Mouse (Mus musculus): Measurements from ENCODE around the gene Slc25a21. TPM values are rescaled to one million over a fixed set of nuclear protein-coding genes. Genes with fewer than 3 reads are reported as not detected.

Slc25a21 gene
- polyA plus RNA-seq, 1 experiment from 2014 or later = 0.59 TPM

GRCm38 (mm10) chr12:56975256-56975655, 222.0 kb downstream of the Slc25a21 start:
- H3K4me3 ChIP-seq = no peak overlapping the region
- H3K36me3 ChIP-seq = no peaks in the 10 kb centered on the region
- H3K4me2 ChIP-seq (replicated peaks) = no peak overlapping the region
- no peak overlapping the region for H3K27ac ChIP-seq
- no peaks in the 10 kb centered on the region for H3K9me3 ChIP-seq
- H3K4me1 ChIP-seq = peaks cover 8% of the 10 kb centered on the region; the same call in 1 of the 2 replicates
- 79% methylated on average over 6 of the region's 6 CpGs for WGBS
- peaks cover 7% of the 10 kb centered on the region for H3K27me3 ChIP-seq
- no peak for ATAC-seq (ENCODE audit: low FRiP score, low read depth)
- H3K9ac ChIP-seq = no peak overlapping the region

- Histone ChIP-seq H3K9me3 (peaks cover 5% of the 10 kb centered on the region; the same call in 1 of the 2 replicates), H3K4me2 (replicated peaks) (no peak overlapping the region), H3K36me3 (no peaks in the 10 kb centered on the region), H3K4me1 (peaks cover 11% of the 10 kb centered on the region), H3K27ac (no peak overlapping the region), H3K4me3 (no peak overlapping the region), H3K27me3 (no peaks in the 10 kb centered on the region), H3K9ac (no peak overlapping the region)
- 19% methylated on average over 4 of the region's 4 CpGs for WGBS
- ATAC-seq (ENCODE audit: low FRiP score, low read depth) = no peak
These were observed 234.0 kb downstream of the Slc25a21 start for GRCm38 (mm10) chr12:56963236-56963635.

- WGBS = 22% methylated on average over 9 of the region's 9 CpGs
- peak overlapping the region; percentile 51 for H3K4me2 ChIP-seq (replicated peaks)
- H3K27ac ChIP-seq = no peak overlapping the region
- ATAC-seq (ENCODE audit: low FRiP score, low read depth) = peak; percentile 32; the same call in 1 of the 2 replicates
- H3K36me3 ChIP-seq = no peaks in the 10 kb centered on the region
- H3K27me3 ChIP-seq = peaks cover 19% of the 10 kb centered on the region
- H3K4me3 ChIP-seq = no peak overlapping the region; the same call in 1 of the 2 replicates
- H3K4me1 ChIP-seq = peaks cover 11% of the 10 kb centered on the region
- H3K9ac ChIP-seq = no peak overlapping the region
- H3K9me3 ChIP-seq = no peaks in the 10 kb centered on the region
These were observed 237.8 kb downstream of the Slc25a21 start for GRCm38 (mm10) chr12:56959230-56960051.

- Histone ChIP-seq H3K27ac (no peak overlapping the region), H3K4me2 (replicated peaks) (no peak overlapping the region), H3K4me3 (no peak overlapping the region), H3K9ac (no peak overlapping the region), H3K4me1 (peaks cover 11% of the 10 kb centered on the region), H3K36me3 (no peaks in the 10 kb centered on the region), H3K27me3 (peaks cover 23% of the 10 kb centered on the region), H3K9me3 (no peaks in the 10 kb centered on the region)
- 44% methylated on average over 11 of the region's 11 CpGs for WGBS
- ATAC-seq (ENCODE audit: low FRiP score, low read depth) = no peak
These were observed 239.0 kb downstream of the Slc25a21 start for GRCm38 (mm10) chr12:56958244-56958643.

GRCm38 (mm10) chr12:56951749-56952657, 245.3 kb downstream of the Slc25a21 start:
- H3K27me3 ChIP-seq = peaks cover 18% of the 10 kb centered on the region
- no peaks in the 10 kb centered on the region for H3K9me3 ChIP-seq
- H3K27ac ChIP-seq = no peak overlapping the region
- 16% methylated on average over 11 of the region's 11 CpGs for WGBS
- no peaks in the 10 kb centered on the region for H3K36me3 ChIP-seq
- H3K4me3 ChIP-seq = no peak overlapping the region
- H3K4me2 ChIP-seq (replicated peaks) = no peak overlapping the region
- ATAC-seq (ENCODE audit: low FRiP score, low read depth) = peak; percentile 57; the same call in 1 of the 2 replicates
- no peak overlapping the region for H3K9ac ChIP-seq
- H3K4me1 ChIP-seq = peaks cover 17% of the 10 kb centered on the region

GRCm38 (mm10) chr12:56944265-56944664, 253.0 kb downstream of the Slc25a21 start:
- peak; percentile 67 for ATAC-seq (ENCODE audit: low FRiP score, low read depth)
- 52% methylated on average over 1 of the region's 1 CpGs for WGBS

GRCm38 (mm10) chr12:56940861-56941260, 256.4 kb downstream of the Slc25a21 start:
- no peak for ATAC-seq (ENCODE audit: low FRiP score, low read depth)
- no peaks in the 10 kb centered on the region for H3K4me1 ChIP-seq
- no peak overlapping the region for H3K27ac ChIP-seq
- H3K9ac ChIP-seq = no peak overlapping the region
- no peaks in the 10 kb centered on the region for H3K9me3 ChIP-seq
- H3K4me3 ChIP-seq = no peak overlapping the region
- H3K36me3 ChIP-seq = no peaks in the 10 kb centered on the region
- no peaks in the 10 kb centered on the region for H3K27me3 ChIP-seq
- H3K4me2 ChIP-seq (replicated peaks) = no peak overlapping the region
- 53% methylated on average over 3 of the region's 3 CpGs for WGBS

More at GRCm38 (mm10) chr12:56944265-56944664, 253.0 kb downstream of the Slc25a21 start:
- H3K9ac ChIP-seq = no peak overlapping the region
- H3K36me3 ChIP-seq = no peaks in the 10 kb centered on the region
- H3K4me1 ChIP-seq = no peaks in the 10 kb centered on the region
- no peak overlapping the region for H3K27ac ChIP-seq
- H3K4me2 ChIP-seq (replicated peaks) = no peak overlapping the region
- H3K4me3 ChIP-seq = no peak overlapping the region
- H3K9me3 ChIP-seq = no peaks in the 10 kb centered on the region
- no peaks in the 10 kb centered on the region for H3K27me3 ChIP-seq

GRCm38 (mm10) chr12:56918145-56918544, 279.1 kb downstream of the Slc25a21 start:
- Histone ChIP-seq H3K4me1 (peaks cover 9% of the 10 kb centered on the region), H3K9ac (no peak overlapping the region), H3K27me3 (no peaks in the 10 kb centered on the region), H3K36me3 (no peaks in the 10 kb centered on the region), H3K27ac (no peak overlapping the region), H3K4me3 (no peak overlapping the region), H3K4me2 (replicated peaks) (no peak overlapping the region), H3K9me3 (no peaks in the 10 kb centered on the region)
- ATAC-seq (ENCODE audit: low FRiP score, low read depth) = peak; percentile 72
- 27% methylated on average over 6 of the region's 6 CpGs for WGBS

- no peak overlapping the region for H3K9ac ChIP-seq
These were observed 290.8 kb downstream of the Slc25a21 start for GRCm38 (mm10) chr12:56906476-56906875.

GRCm38 (mm10) chr12:56905652-56906305, 291.5 kb downstream of the Slc25a21 start:
- ATAC-seq (ENCODE audit: low FRiP score, low read depth) = peak; percentile 64; the same call in 1 of the 2 replicates
- Histone ChIP-seq H3K4me3 (no peak overlapping the region), H3K27me3 (0 out of 2 replicates have a peak, but pooled peaks cover 5% of the 10 kb centered on the region), H3K4me2 (replicated peaks) (peak overlapping the region; percentile 27), H3K4me1 (peaks cover 20% of the 10 kb centered on the region), H3K36me3 (no peaks in the 10 kb centered on the region), H3K9ac (no peak overlapping the region), H3K9me3 (no peaks in the 10 kb centered on the region), H3K27ac (no peak overlapping the region)
- WGBS = 26% methylated on average over 9 of the region's 9 CpGs

More at GRCm38 (mm10) chr12:56906476-56906875, 290.8 kb downstream of the Slc25a21 start:
- H3K9me3 ChIP-seq = no peaks in the 10 kb centered on the region
- 0 out of 2 replicates have a peak, but pooled peaks cover 5% of the 10 kb centered on the region for H3K27me3 ChIP-seq
- no peak overlapping the region for H3K4me3 ChIP-seq
- no peak overlapping the region for H3K4me2 ChIP-seq (replicated peaks)
- 64% methylated on average over 5 of the region's 5 CpGs for WGBS
- no peaks in the 10 kb centered on the region for H3K36me3 ChIP-seq
- H3K4me1 ChIP-seq = peaks cover 20% of the 10 kb centered on the region
- ATAC-seq (ENCODE audit: low FRiP score, low read depth) = no peak
- no peak overlapping the region for H3K27ac ChIP-seq

GRCm38 (mm10) chr12:56905222-56905621, 292.1 kb downstream of the Slc25a21 start:
- Histone ChIP-seq H3K9me3 (no peaks in the 10 kb centered on the region), H3K9ac (no peak overlapping the region), H3K4me2 (replicated peaks) (peak overlapping the region; percentile 27), H3K36me3 (no peaks in the 10 kb centered on the region), H3K27me3 (0 out of 2 replicates have a peak, but pooled peaks cover 5% of the 10 kb centered on the region), H3K4me1 (peaks cover 20% of the 10 kb centered on the region), H3K4me3 (no peak overlapping the region), H3K27ac (no peak overlapping the region)
- peak; percentile 74 for ATAC-seq (ENCODE audit: low FRiP score, low read depth)
- 16% methylated on average over 7 of the region's 7 CpGs for WGBS
